ENCODE assay signal across 8 mouse cellular contexts in genomic region chr1:162286910-162287309, GRCm38 (mm10).
A peak's percentile ranks its signal among the peaks of the same experiment; 100 is the strongest.
DNase-seq lines count a peak whose midpoint lies in the region; ATAC-seq lines count a peak whose summit lies in the region.

No protein-coding gene starts in this region.

- no peak for ATAC-seq in CD4-positive, CD25-positive, alpha-beta regulatory T cell, adult 4 months
- ATAC-seq in inflammation-experienced regulatory T-cells, adult 6 months, result no peak

- DNase-seq in CD4-positive, CD25-positive, alpha-beta regulatory T cell, adult 2 months (ENCODE audit: low read depth, low spot score), result peak; percentile 50
- DNase-seq in kidney, postnatal 25 days, result peak; percentile 25 to 37
- no peak for DNase-seq in kidney, adult 11 months
- DNase-seq in c-Kit-positive CD71-negative TER-119-negative erythroid progenitor cells, embryonic 14.5 days (ENCODE audit: low read depth), result peak; percentile 6
- DNase-seq in mesoderm, embryonic 11.5 days (ENCODE audit: low read depth, low spot score), result peak; percentile 18
- DNase-seq in MN1 (ENCODE audit: low spot score), result no peak

Comparison
In these comparisons a context has a peak if more than half of its experiments do, and no peak if none do; other contexts are left out.
1. DNase-seq: peak in CD4-positive, CD25-positive, alpha-beta regulatory T cell, adult 2 months (single experiment), kidney, postnatal 25 days (2 of 2), c-Kit-positive CD71-negative TER-119-negative erythroid progenitor cells, embryonic 14.5 days (single experiment) and mesoderm, embryonic 11.5 days (single experiment); none in kidney, adult 11 months (single experiment) and MN1 (single experiment).